Mouse (Mus musculus) heart, embryonic 16.5 days (tissue): ENCODE measurements at regions not wholly inside any gene's neighbourhood (a gene's known extent, or its start where the extent isn't known, plus 50 kb on each side); places are given as distances from the start of the nearest gene placed in this dataset.

Experiments used
- ATAC-seq: fragments of 200-750 bp; cut with Nextera tagmentation; replicated peaks from 2 replicates; pipeline ENCODE4 v1.8.0; 2017; ENCODE audit warnings: moderate number of reproducible peaks; ENCODE audit not compliant: insufficient read depth, low FRiP score; ENCODE audit errors: extremely low read depth
- H3K27ac ChIP-seq: fragments of 300-500 bp; sonication (generic); 2 replicates; pipeline ENCODE4 v1.5.1; 2014; ENCODE audit warnings: mild to moderate bottlenecking, low read length, control low read depth, moderate library complexity
- H3K27me3 ChIP-seq: fragments of 300-500 bp; sonication (generic); 2 replicates; pipeline ENCODE4 v1.6.1; 2014; ENCODE audit warnings: low read length, mixed read lengths; ENCODE audit not compliant: control insufficient read depth, insufficient read depth
- H3K36me3 ChIP-seq: fragments of 300-500 bp; sonication (generic); 2 replicates; pipeline ENCODE4 v1.6.1; 2014; ENCODE audit not compliant: control insufficient read depth, insufficient read depth
- H3K4me1 ChIP-seq: fragments of 300-500 bp; sonication (generic); 2 replicates; pipeline ENCODE4 v1.6.1; 2014; ENCODE audit warnings: low read length, mixed read lengths; ENCODE audit not compliant: control insufficient read depth, insufficient read depth
- H3K4me2 ChIP-seq: fragments of 300-500 bp; sonication (generic); 2 replicates; pipeline ENCODE4 v1.6.1; 2014; ENCODE audit warnings: low read depth, mild to moderate bottlenecking, control low read depth, low read length
- H3K4me3 ChIP-seq: fragments of 300-500 bp; sonication (generic); 2 replicates; pipeline ENCODE4 v1.5.1; 2014; ENCODE audit warnings: mild to moderate bottlenecking, control low read depth, low read length
- H3K9ac ChIP-seq: fragments of 300-500 bp; sonication (generic); 2 replicates; pipeline ENCODE4 v1.6.1; 2014; ENCODE audit warnings: low read length, control low read depth
- H3K9me3 ChIP-seq: fragments of 300-500 bp; sonication (generic); replicated peaks from 2 replicates; pipeline ENCODE4 v1.6.1; 2016; ENCODE audit warnings: low read length; ENCODE audit not compliant: control insufficient read depth
- WGBS: fragments of 180-500 bp; shearing (Covaris S2); extraction: QIAGEN DNeasy Blood & Tissue Kit; methylation state at CpG from one replicate; pipeline ENCODE4 v1.1.7; 2014; 5-methylcytosine and 5-hydroxymethylcytosine counted together

- Histone ChIP-seq H3K27ac (no peak overlapping the region), H3K4me2 (no peak overlapping the region), H3K9me3 (no peaks in the 10 kb centered on the region), H3K9ac (no peak overlapping the region), H3K4me3 (no peak overlapping the region), H3K36me3 (no peaks in the 10 kb centered on the region), H3K27me3 (no peaks in the 10 kb centered on the region), H3K4me1 (no peaks in the 10 kb centered on the region)
- ATAC-seq, result no peak
- 68% methylated on average over 3 of the region's 3 CpGs for WGBS
These were observed 644.9 kb downstream of the Nedd1 start for GRCm38 (mm10) chr10:92077291-92077690.

- no peak overlapping the region for H3K4me3 ChIP-seq
- no peaks in the 10 kb centered on the region for H3K36me3 ChIP-seq
- no peak overlapping the region for H3K27ac ChIP-seq
- H3K9ac ChIP-seq, result no peak overlapping the region
- H3K27me3 ChIP-seq, result no peaks in the 10 kb centered on the region
- no peaks in the 10 kb centered on the region for H3K4me1 ChIP-seq
- WGBS, result 60% methylated on average over 3 of the region's 3 CpGs
- no peak overlapping the region for H3K4me2 ChIP-seq
- no peak for ATAC-seq
- H3K9me3 ChIP-seq, result no peaks in the 10 kb centered on the region
These were observed 645.5 kb downstream of the Nedd1 start for GRCm38 (mm10) chr10:92076754-92077153.

- Histone ChIP-seq H3K4me3 (no peak overlapping the region), H3K36me3 (no peaks in the 10 kb centered on the region), H3K27me3 (no peaks in the 10 kb centered on the region), H3K9me3 (no peaks in the 10 kb centered on the region), H3K9ac (no peak overlapping the region), H3K4me2 (no peak overlapping the region), H3K4me1 (no peaks in the 10 kb centered on the region), H3K27ac (no peak overlapping the region)
- no peak for ATAC-seq
- WGBS, result 57% methylated on average over 8 of the region's 8 CpGs
These were observed 646.8 kb downstream of the Nedd1 start for GRCm38 (mm10) chr10:92075469-92075868.

GRCm38 (mm10) chr10:92074698-92075394 lies 647.4 kb downstream of the Nedd1 start:
- Histone ChIP-seq H3K4me2 (no peak overlapping the region), H3K4me1 (no peaks in the 10 kb centered on the region), H3K9ac (no peak overlapping the region), H3K9me3 (no peaks in the 10 kb centered on the region), H3K36me3 (no peaks in the 10 kb centered on the region), H3K4me3 (no peak overlapping the region), H3K27me3 (no peaks in the 10 kb centered on the region), H3K27ac (no peak overlapping the region)
- WGBS, result 82% methylated on average over 11 of the region's 11 CpGs
- no peak for ATAC-seq

GRCm38 (mm10) chr10:92073873-92074390 lies 648.3 kb downstream of the Nedd1 start:
- H3K27ac ChIP-seq, result no peak overlapping the region
- H3K4me3 ChIP-seq, result no peak overlapping the region
- H3K36me3 ChIP-seq, result no peaks in the 10 kb centered on the region
- no peak for ATAC-seq
- H3K9me3 ChIP-seq, result no peaks in the 10 kb centered on the region
- H3K4me1 ChIP-seq, result no peaks in the 10 kb centered on the region
- no peaks in the 10 kb centered on the region for H3K27me3 ChIP-seq
- 54% methylated on average over 5 of the region's 5 CpGs for WGBS
- H3K4me2 ChIP-seq, result no peak overlapping the region
- H3K9ac ChIP-seq, result no peak overlapping the region

GRCm38 (mm10) chr10:92044783-92045182 lies 677.4 kb downstream of the Nedd1 start:
- H3K27me3 ChIP-seq, result no peaks in the 10 kb centered on the region
- H3K27ac ChIP-seq, result no peak overlapping the region
- H3K4me2 ChIP-seq, result no peak overlapping the region
- H3K4me1 ChIP-seq, result no peaks in the 10 kb centered on the region
- no peak for ATAC-seq
- no peak overlapping the region for H3K4me3 ChIP-seq
- no peaks in the 10 kb centered on the region for H3K36me3 ChIP-seq
- H3K9me3 ChIP-seq, result peaks cover 3% of the 10 kb centered on the region
- no peak overlapping the region for H3K9ac ChIP-seq

- no peak overlapping the region for H3K27ac ChIP-seq
- no peaks in the 10 kb centered on the region for H3K27me3 ChIP-seq
- no peak overlapping the region for H3K9ac ChIP-seq
- no peak overlapping the region for H3K4me2 ChIP-seq
- WGBS, result 51% methylated on average over 3 of the region's 3 CpGs
- no peak overlapping the region for H3K4me3 ChIP-seq
- no peak for ATAC-seq
- no peaks in the 10 kb centered on the region for H3K4me1 ChIP-seq
- no peaks in the 10 kb centered on the region for H3K36me3 ChIP-seq
- peaks cover 3% of the 10 kb centered on the region for H3K9me3 ChIP-seq
These were observed 686.0 kb downstream of the Nedd1 start for GRCm38 (mm10) chr10:92036176-92036575.

GRCm38 (mm10) chr10:92030221-92030620 lies 692.0 kb downstream of the Nedd1 start:
- Histone ChIP-seq H3K4me3 (no peak overlapping the region), H3K9me3 (no peaks in the 10 kb centered on the region), H3K9ac (no peak overlapping the region), H3K27ac (no peak overlapping the region), H3K27me3 (no peaks in the 10 kb centered on the region), H3K36me3 (no peaks in the 10 kb centered on the region), H3K4me1 (no peaks in the 10 kb centered on the region), H3K4me2 (no peak overlapping the region)
- 75% methylated on average over 4 of the region's 4 CpGs for WGBS
- ATAC-seq, result no peak

- Histone ChIP-seq H3K4me1 (no peaks in the 10 kb centered on the region), H3K9me3 (no peaks in the 10 kb centered on the region), H3K4me3 (no peak overlapping the region), H3K27me3 (no peaks in the 10 kb centered on the region), H3K36me3 (no peaks in the 10 kb centered on the region), H3K4me2 (no peak overlapping the region), H3K27ac (no peak overlapping the region), H3K9ac (no peak overlapping the region)
- ATAC-seq, result no peak
- WGBS, result 50% methylated on average over 1 of the region's 1 CpGs
These were observed 698.0 kb downstream of the Nedd1 start for GRCm38 (mm10) chr10:92024203-92024602.
